Mouse (Mus musculus) liver, postnatal 0 days (tissue): ENCODE measurements at regions not wholly inside any gene's neighbourhood (a gene's known extent, or its start where the extent isn't known, plus 50 kb on each side); places are given as distances from the start of the nearest gene placed in this dataset.

ENCODE experiments used
- ATAC-seq: fragments of 200-750 bp; cut with Nextera tagmentation; 2 replicates; pipeline ENCODE4 v1.8.0; 2017; ENCODE audit warnings: mild to moderate bottlenecking, moderate library complexity
- DNase-seq: peaks from one replicate; pipeline ENCODE4 v3.0.0-alpha.2; 2016
- H3K27ac ChIP-seq: fragments of 300-500 bp; sonication (generic); 2 replicates; pipeline ENCODE4 v1.5.1; 2014; ENCODE audit warnings: antibody characterized with exemption, moderate library complexity, mild to moderate bottlenecking, low read depth
- H3K27me3 ChIP-seq: fragments of 300-500 bp; sonication (generic); 2 replicates; pipeline ENCODE4 v1.6.1; 2014; ENCODE audit warnings: low read length, control low read depth, mixed read lengths; ENCODE audit not compliant: insufficient read depth
- H3K36me3 ChIP-seq: fragments of 300-500 bp; sonication (generic); replicated peaks from 2 replicates; pipeline ENCODE4 v1.6.1; 2014; ENCODE audit warnings: mild to moderate bottlenecking, control low read depth, low read length, moderate library complexity, mixed read lengths; ENCODE audit not compliant: insufficient read depth
- H3K4me1 ChIP-seq: fragments of 300-500 bp; sonication (generic); 2 replicates; pipeline ENCODE4 v1.6.1; 2014; ENCODE audit warnings: antibody characterized with exemption, mild to moderate bottlenecking, control low read depth; ENCODE audit not compliant: insufficient read depth
- H3K4me2 ChIP-seq: fragments of 300-500 bp; sonication (generic); 2 replicates; pipeline ENCODE4 v1.6.1; 2014; ENCODE audit warnings: low read depth, mild to moderate bottlenecking, low read length, moderate library complexity, mixed read lengths
- H3K4me3 ChIP-seq: fragments of 300-500 bp; sonication (generic); 2 replicates; pipeline ENCODE4 v1.5.1; 2014; ENCODE audit warnings: low read depth, low read length
- H3K9ac ChIP-seq: fragments of 300-500 bp; sonication (generic); replicated peaks from 2 replicates; pipeline ENCODE4 v1.6.1; 2014; ENCODE audit warnings: mild to moderate bottlenecking, moderate library complexity
- H3K9me3 ChIP-seq: fragments of 300-500 bp; sonication (generic); 2 replicates; pipeline ENCODE4 v1.6.1; 2016; ENCODE audit warnings: mild to moderate bottlenecking, control low read depth, low read length, mixed read lengths
- CTCF ChIP-seq: sonication (generic); IDR thresholded peaks from 2 replicates; pipeline ENCODE4 v1.5.1; 2016; ENCODE audit warnings: antibody characterized with exemption, low read depth
- EP300 ChIP-seq: IDR thresholded peaks from 2 replicates; pipeline ENCODE4 v1.6.1; 2016; ENCODE audit warnings: antibody characterized with exemption, low read depth, mild to moderate bottlenecking
- WGBS: fragments of 180-500 bp; shearing (Covaris S2); extraction: QIAGEN DNeasy Blood & Tissue Kit; methylation state at CpG from one replicate; pipeline ENCODE4 v1.1.7; 2014; ENCODE audit not compliant: insufficient replicate concordance; 5-methylcytosine and 5-hydroxymethylcytosine counted together

DNA sequence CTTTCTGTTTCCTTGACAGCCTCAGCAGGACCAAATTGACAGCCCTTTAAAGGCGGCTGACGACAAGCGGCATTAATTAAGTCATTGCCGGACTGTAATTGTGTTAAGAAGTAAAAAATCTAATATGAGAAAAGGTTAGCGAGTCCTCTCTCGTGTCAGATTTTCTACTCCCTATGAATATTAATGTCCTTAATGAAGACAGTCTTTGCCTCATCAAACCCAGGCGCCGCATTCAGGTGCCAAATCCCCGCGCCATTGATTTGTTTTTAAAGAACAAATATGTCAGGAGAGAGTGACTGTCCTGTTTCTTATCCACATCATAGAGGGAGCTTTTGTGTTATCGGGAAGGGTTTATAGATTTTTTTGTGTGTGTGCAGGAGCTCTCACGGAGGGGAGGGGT lies 142.2 kb downstream of the Gm11011 start:
- ATAC-seq (no peak), DNase-seq (no peak)
- Histone ChIP-seq H3K36me3 (no peaks in the 10 kb centered on the region), H3K4me2 (no peak overlapping the region), H3K27ac (no peak overlapping the region), H3K27me3 (no peaks in the 10 kb centered on the region), H3K4me1 (no peaks in the 10 kb centered on the region), H3K9me3 (no peaks in the 10 kb centered on the region), H3K9ac (no peak overlapping the region), H3K4me3 (no peak overlapping the region)
- WGBS, result 88% methylated on average over 12 of the region's 12 CpGs
- TF ChIP-seq CTCF, result no peak
- TF ChIP-seq EP300, result no peak

DNA sequence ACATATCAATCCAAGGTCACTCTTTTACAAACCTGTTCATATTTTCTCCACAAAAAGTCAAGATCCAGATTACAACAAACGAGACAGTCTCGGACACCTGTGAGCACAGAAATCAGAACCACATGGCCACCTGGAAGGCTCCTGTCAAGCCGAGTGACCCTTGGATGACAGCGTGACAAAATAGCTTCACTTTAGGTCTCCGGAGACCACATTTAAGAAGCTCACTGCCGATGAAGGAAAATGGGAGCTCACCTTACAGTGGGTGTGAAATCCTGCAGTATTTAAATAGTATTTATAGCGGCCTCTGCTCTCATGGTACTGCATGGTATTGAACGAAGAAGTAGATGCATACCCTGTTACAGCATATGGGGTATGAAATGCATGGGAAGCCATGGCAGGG lies 144.3 kb downstream of the Gm11011 start:
- Histone ChIP-seq H3K9ac (no peak overlapping the region), H3K4me1 (no peaks in the 10 kb centered on the region), H3K27ac (no peak overlapping the region), H3K27me3 (no peaks in the 10 kb centered on the region), H3K9me3 (no peaks in the 10 kb centered on the region), H3K4me2 (no peak overlapping the region), H3K4me3 (no peak overlapping the region), H3K36me3 (no peaks in the 10 kb centered on the region)
- TF ChIP-seq CTCF, result no peak
- no peak for TF ChIP-seq EP300
- ATAC-seq, result no peak
- WGBS, result 78% methylated on average over 8 of the region's 8 CpGs
- DNase-seq, result no peak

DNA sequence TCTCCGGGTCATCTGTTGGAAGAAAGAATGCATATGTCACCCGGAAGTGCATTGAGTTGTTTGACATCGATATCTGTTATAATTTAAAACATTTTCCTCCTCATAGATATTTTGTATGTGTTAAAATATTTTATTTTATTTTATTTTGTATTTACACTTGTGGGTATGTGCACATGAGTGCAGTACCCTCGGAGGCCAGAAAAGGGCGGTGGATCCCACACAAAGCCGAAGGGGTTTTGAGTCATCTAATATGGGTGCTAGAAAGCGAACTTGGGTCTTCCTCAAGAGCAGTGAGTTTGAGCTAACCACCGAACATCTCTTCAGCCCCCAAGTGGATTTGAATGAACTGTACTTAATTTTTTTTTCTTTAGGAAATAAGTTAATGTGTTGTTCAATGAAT lies 156.0 kb downstream of the Gm11011 start:
- WGBS, result 87% methylated on average over 8 of the region's 8 CpGs
- Histone ChIP-seq H3K9ac (no peak overlapping the region), H3K4me2 (no peak overlapping the region), H3K27me3 (no peaks in the 10 kb centered on the region), H3K4me1 (no peaks in the 10 kb centered on the region), H3K4me3 (no peak overlapping the region), H3K9me3 (no peaks in the 10 kb centered on the region), H3K36me3 (no peaks in the 10 kb centered on the region), H3K27ac (no peak overlapping the region)
- no peak for ATAC-seq
- no peak for TF ChIP-seq EP300
- no peak for TF ChIP-seq CTCF
- DNase-seq, result no peak

DNA sequence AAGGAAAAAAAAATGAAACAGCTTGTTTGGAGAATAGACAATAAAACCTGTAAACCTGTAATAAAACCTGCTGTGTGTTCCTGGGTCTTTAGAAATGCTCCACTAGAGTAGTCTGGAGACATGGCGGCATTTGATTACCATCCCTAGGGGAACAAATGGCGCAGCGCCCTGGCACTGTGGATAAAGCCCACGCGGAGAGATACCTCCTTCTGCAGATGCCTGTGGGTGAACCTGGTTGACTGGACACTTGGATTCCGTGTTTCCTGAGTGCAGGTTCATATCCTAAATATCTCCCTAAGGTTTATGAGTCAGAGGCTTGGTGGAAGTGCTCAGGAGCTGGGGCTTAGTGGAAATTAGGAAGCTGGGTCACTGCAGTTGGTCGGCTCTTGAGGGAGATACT lies 158.1 kb downstream of the Gm11011 start:
- H3K4me1 ChIP-seq, result no peaks in the 10 kb centered on the region
- no peak overlapping the region for H3K4me3 ChIP-seq
- no peak overlapping the region for H3K27ac ChIP-seq
- H3K4me2 ChIP-seq, result no peak overlapping the region
- DNase-seq, result no peak
- no peaks in the 10 kb centered on the region for H3K36me3 ChIP-seq
- no peak for ATAC-seq
- H3K9me3 ChIP-seq, result no peaks in the 10 kb centered on the region
- no peaks in the 10 kb centered on the region for H3K27me3 ChIP-seq
- TF ChIP-seq EP300 (no peak), CTCF (no peak)
- 84% methylated on average over 7 of the region's 7 CpGs for WGBS
- no peak overlapping the region for H3K9ac ChIP-seq

DNA sequence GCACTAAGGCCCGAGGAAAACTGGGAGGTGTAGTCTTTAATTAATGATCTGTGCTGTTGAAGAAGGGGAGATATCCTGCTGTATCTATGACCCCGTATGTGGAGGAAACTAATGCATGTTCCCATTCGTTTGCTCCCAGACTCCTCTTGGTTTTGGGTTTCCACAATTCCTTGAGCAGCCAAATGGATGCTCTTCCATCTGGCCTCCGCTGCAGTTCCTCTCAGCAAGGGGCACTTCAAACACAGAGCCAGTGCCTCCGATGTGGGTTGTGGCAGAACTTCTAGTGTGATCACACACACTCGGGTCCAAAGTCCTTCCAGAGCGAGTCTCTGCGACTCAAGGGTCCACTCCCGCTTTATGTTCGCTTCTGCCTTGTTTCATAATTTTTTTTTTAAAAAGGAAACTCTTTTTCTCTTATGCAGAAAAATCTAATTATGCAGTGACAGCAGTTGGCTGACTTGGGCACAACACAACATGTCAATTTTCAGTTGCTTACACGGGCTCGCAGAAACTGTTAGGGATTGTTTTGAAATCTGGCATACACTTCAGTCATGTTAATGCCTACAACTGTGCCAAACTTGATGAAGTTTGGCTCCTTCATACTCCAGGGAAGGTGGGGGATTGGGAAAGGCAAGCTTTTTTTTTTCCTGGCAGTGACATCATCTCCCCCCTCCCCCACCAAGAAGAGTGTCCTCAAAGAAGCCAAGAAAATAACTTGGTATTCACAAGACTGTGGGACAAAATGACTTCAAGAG lies 163.2 kb downstream of the Gm11011 start:
- ATAC-seq (no peak), DNase-seq (no peak)

DNA sequence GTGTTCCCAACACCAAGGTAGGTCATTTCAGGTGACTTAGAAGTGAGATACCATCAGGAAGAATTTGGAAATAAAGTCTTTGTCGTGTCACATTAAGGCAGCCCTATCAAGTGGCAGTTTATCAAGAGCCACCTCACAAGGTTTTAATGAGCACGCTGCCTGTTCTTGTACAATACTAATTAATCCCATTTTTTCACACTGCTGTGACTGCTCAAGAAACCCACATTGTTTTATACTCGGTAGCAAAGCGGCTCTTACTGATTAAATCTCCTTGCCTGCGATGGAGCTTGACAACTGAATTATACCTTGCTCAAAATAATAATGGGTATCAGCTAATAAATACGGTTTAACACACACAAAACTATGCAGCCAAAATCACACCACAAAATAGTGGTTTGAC lies 175.2 kb downstream of the Gm11011 start:
- Histone ChIP-seq H3K27me3 (no peaks in the 10 kb centered on the region), H3K4me3 (no peak overlapping the region), H3K27ac (no peak overlapping the region), H3K4me2 (no peak overlapping the region), H3K4me1 (no peaks in the 10 kb centered on the region), H3K9ac (no peak overlapping the region), H3K9me3 (no peaks in the 10 kb centered on the region), H3K36me3 (no peaks in the 10 kb centered on the region)
- 73% methylated on average over 6 of the region's 6 CpGs for WGBS
- DNase-seq, result no peak
- ATAC-seq, result no peak
- no peak for TF ChIP-seq CTCF
- TF ChIP-seq EP300, result no peak

More for the DNA sequence above, 163.2 kb downstream of the Gm11011 start:
- Histone ChIP-seq H3K4me2 (no peak overlapping the region), H3K9me3 (no peaks in the 10 kb centered on the region), H3K4me1 (no peaks in the 10 kb centered on the region), H3K36me3 (no peaks in the 10 kb centered on the region), H3K27me3 (no peaks in the 10 kb centered on the region), H3K4me3 (no peak overlapping the region), H3K9ac (no peak overlapping the region), H3K27ac (no peak overlapping the region)
- WGBS, result 71% methylated on average over 12 of the region's 12 CpGs
- TF ChIP-seq EP300, result no peak
- no peak for TF ChIP-seq CTCF
